Mouse (Mus musculus) spleen, adult 2 months (tissue): ENCODE results near the gene Pigu. TPM values are rescaled to one million over a fixed set of nuclear protein-coding genes. Genes with fewer than 3 reads are reported as not detected.

Experiments
- DNase-seq, 2 experiments: peaks; one replicate each; pipeline versions ENCODE4 v3.0.0 to v3.0.0-alpha.2; 2012 to 2021; ENCODE audit warnings: low spot score in 2 of 2, low read depth in 1 of 2
- H3K27ac ChIP-seq: fragments of 200-500 bp; 2 replicates; pipeline ENCODE4 v1.5.1; 2012; ENCODE audit warnings: low read length, inconsistent platforms; ENCODE audit not compliant: insufficient read depth
- H3K27me3 ChIP-seq: fragments of 200-500 bp; 2 replicates; pipeline ENCODE4 v1.6.1; 2012; ENCODE audit warnings: mild to moderate bottlenecking, moderate library complexity, low read length, inconsistent platforms; ENCODE audit not compliant: control insufficient read depth, insufficient read depth
- H3K36me3 ChIP-seq: fragments of 200-500 bp; 2 replicates; pipeline ENCODE4 v1.6.1; 2012; ENCODE audit warnings: mild to moderate bottlenecking, low read length, inconsistent platforms; ENCODE audit not compliant: control insufficient read depth, insufficient read depth
- H3K4me1 ChIP-seq: fragments of 200-500 bp; 2 replicates; pipeline ENCODE4 v1.6.1; 2011; ENCODE audit warnings: inconsistent platforms; ENCODE audit not compliant: control insufficient read depth, insufficient read depth, insufficient read length
- H3K4me3 ChIP-seq: fragments of 200-500 bp; 2 replicates; pipeline ENCODE4 v1.5.1; 2011; ENCODE audit warnings: mild to moderate bottlenecking, inconsistent platforms; ENCODE audit not compliant: insufficient read depth, insufficient read length; ENCODE audit errors: extremely low read depth
- CTCF ChIP-seq: fragments of 200-500 bp; IDR thresholded peaks from 2 replicates; pipeline ENCODE4 v1.5.1; 2011; ENCODE audit warnings: mild to moderate bottlenecking, inconsistent platforms; ENCODE audit not compliant: insufficient read depth, insufficient read length, insufficient replicate concordance; ENCODE audit errors: extremely low read depth
- POLR2A ChIP-seq: fragments of 200-500 bp; IDR thresholded peaks from 2 replicates; pipeline ENCODE4 v1.6.1; 2011; ENCODE audit warnings: low read depth, low read length, inconsistent platforms
- WGBS: fragments of 180-500 bp; shearing (Covaris S2); methylation state at CpG from one replicate; pipeline ENCODE4 v1.1.7; 2018; 5-methylcytosine and 5-hydroxymethylcytosine counted together
- polyA plus RNA-seq: library from polyadenylated mRNA; depleted of rRNA; stranded (reverse); fragments of >200 nt; gene quantifications from 2 replicates; pipeline ENCODE4 v1.2.3, GENCODE M21; 2012

Pigu gene
- polyA plus RNA-seq, 1 experiment: 16.0 TPM

DNA sequence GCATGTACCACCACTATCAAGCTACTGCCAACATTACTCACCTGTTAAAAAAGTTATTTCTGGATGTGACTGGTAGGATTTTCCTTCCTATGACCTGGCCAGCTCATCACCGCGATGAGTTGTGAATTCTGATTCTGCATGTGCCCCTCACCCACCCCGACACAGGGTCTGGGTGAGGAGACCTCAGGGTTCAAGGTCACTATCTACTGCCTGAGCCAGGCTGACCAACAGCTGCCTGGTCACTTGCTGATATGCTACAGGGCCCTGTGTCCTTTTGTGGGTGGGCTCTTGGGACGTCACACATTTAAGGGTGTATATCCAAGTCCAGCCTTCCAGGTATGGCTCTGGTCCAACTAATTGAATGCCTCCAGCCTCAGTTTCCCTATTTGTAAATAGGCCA is 78.1 kb downstream of the Pigu start:
- H3K36me3 ChIP-seq: peaks cover 2% of the 10 kb centered on the region; the same call in 1 of the 2 replicates
- no peak for DNase-seq
- no peak for TF ChIP-seq POLR2A
- no peak for TF ChIP-seq CTCF
- peaks cover 8% of the 10 kb centered on the region for H3K4me1 ChIP-seq
- WGBS: 90% methylated on average over 4 of the region's 4 CpGs
- no peaks in the 10 kb centered on the region; the same call in 1 of the 2 replicates for H3K27me3 ChIP-seq
- H3K4me3 ChIP-seq: no peak overlapping the region
- no peak overlapping the region for H3K27ac ChIP-seq

DNA sequence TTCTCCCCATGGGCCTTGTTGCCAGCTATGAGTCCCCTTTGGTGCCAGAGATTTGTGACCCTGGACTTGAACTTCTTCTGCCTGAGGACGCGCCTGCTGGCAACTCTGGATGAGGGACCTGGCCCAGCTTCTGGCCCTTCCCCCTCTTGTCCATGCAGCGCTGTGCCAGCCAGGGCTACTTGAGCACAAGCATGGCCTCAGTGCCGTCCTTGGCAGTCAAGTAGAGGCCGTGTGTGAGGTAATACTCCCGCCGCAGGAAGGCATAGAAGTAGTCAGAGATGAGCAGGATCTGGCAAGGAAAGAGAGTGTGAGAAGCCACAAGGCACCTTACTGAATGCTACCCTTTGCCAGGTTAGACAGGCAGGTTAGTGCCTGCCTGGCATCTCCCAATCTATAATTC is 78.9 kb downstream of the Pigu start:
- Histone ChIP-seq H3K4me3 (no peak overlapping the region), H3K27me3 (no peaks in the 10 kb centered on the region; the same call in 1 of the 2 replicates), H3K36me3 (peaks cover 2% of the 10 kb centered on the region; the same call in 1 of the 2 replicates), H3K4me1 (peaks cover 8% of the 10 kb centered on the region), H3K27ac (no peak overlapping the region)
- TF ChIP-seq POLR2A (no peak), CTCF (no peak)
- 86% methylated on average over 7 of the region's 7 CpGs for WGBS
- no peak for DNase-seq

DNA sequence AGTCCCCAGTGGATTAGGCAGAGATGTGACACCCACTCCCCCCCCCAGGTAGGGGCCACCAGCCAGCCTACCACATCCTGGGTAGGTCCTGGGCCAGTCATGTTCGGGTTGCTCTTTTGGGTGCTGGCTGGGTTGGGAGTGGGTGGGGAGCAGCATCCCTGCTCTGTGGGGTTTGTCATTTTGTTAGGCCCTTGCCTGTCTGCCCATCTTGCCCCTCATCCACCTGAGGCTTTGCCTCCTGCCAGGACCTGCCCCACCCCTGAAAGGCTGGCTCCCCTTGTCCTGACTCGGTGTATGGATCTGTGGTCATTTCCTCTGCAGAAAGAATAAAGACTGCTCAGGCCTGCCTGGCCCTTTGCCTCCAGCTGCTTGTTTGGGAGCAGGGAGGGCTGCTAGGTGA is 79.5 kb downstream of the Pigu start:
- no peak overlapping the region for H3K4me3 ChIP-seq

GRCm38 (mm10) chr2:155276621-155277175 is 80.5 kb downstream of the Pigu start:
- Histone ChIP-seq H3K27me3 (no peaks in the 10 kb centered on the region; the same call in 1 of the 2 replicates), H3K36me3 (peaks cover 2% of the 10 kb centered on the region; the same call in 1 of the 2 replicates), H3K27ac (peak overlapping the region; percentile 40), H3K4me1 (peaks cover 8% of the 10 kb centered on the region), H3K4me3 (peak overlapping the region; percentile 83)
- no peak for TF ChIP-seq POLR2A
- no peak for TF ChIP-seq CTCF
- DNase-seq: peak; percentile 22 to 41
- WGBS: 2% methylated on average over 49 of the region's 49 CpGs

More for the DNA sequence above, 79.5 kb downstream of the Pigu start:
- Histone ChIP-seq H3K4me1 (peaks cover 8% of the 10 kb centered on the region), H3K27ac (no peak overlapping the region), H3K36me3 (peaks cover 2% of the 10 kb centered on the region; the same call in 1 of the 2 replicates), H3K27me3 (no peaks in the 10 kb centered on the region; the same call in 1 of the 2 replicates)
- TF ChIP-seq CTCF (no peak), POLR2A (no peak)
- DNase-seq: no peak
- 89% methylated on average over 2 of the region's 2 CpGs for WGBS

DNA sequence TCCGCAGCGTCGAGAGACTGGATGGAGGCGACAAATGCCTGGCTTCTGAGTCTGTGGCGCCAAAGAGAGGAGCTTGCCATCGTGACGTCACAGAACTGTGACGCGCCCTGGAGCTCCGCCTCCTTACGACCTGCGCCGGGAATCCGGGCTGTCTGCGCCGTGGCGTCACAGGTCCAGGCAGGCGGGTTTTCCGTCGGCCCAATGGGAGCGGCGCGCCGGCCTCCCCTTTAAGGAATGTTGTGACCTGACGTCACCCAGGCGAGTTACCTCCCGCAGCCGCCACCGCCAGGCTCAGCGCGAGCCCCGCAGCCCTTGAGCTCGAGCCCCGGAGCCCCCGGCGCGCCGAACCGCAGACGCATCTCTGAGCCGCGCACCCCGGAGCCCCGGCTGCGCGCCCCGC is 81.0 kb downstream of the Pigu start, which contains the start of gene Map1lc3a:
Gene Map1lc3a (plus strand): TSS at position 103 of the 400 bp plus-strand sequence.
- Histone ChIP-seq H3K27me3 (no peaks in the 10 kb centered on the region; the same call in 1 of the 2 replicates), H3K4me1 (peaks cover 8% of the 10 kb centered on the region), H3K36me3 (peaks cover 2% of the 10 kb centered on the region; the same call in 1 of the 2 replicates), H3K4me3 (peak within 1 kb of the TSS; percentile 83), H3K27ac (peak within 1 kb of the TSS; percentile 40)
- peak; percentile 88 to 90 for DNase-seq
- 1% methylated on average over 47 of the region's 47 CpGs for WGBS
- TF ChIP-seq POLR2A: no peak; the same call in 1 of the 2 replicates
- no peak for TF ChIP-seq CTCF

- H3K36me3 ChIP-seq: peaks cover 2% of the 10 kb centered on the region; the same call in 1 of the 2 replicates
- H3K4me1 ChIP-seq: peaks cover 8% of the 10 kb centered on the region
- no peak overlapping the region for H3K4me3 ChIP-seq
- DNase-seq: no peak
- 92% methylated on average over 8 of the region's 8 CpGs for WGBS
- no peaks in the 10 kb centered on the region; the same call in 1 of the 2 replicates for H3K27me3 ChIP-seq
- TF ChIP-seq CTCF (no peak), POLR2A (no peak)
- no peak overlapping the region for H3K27ac ChIP-seq
Observed at GRCm38 (mm10) chr2:155273603-155274002, 83.6 kb downstream of the Pigu start.

DNA sequence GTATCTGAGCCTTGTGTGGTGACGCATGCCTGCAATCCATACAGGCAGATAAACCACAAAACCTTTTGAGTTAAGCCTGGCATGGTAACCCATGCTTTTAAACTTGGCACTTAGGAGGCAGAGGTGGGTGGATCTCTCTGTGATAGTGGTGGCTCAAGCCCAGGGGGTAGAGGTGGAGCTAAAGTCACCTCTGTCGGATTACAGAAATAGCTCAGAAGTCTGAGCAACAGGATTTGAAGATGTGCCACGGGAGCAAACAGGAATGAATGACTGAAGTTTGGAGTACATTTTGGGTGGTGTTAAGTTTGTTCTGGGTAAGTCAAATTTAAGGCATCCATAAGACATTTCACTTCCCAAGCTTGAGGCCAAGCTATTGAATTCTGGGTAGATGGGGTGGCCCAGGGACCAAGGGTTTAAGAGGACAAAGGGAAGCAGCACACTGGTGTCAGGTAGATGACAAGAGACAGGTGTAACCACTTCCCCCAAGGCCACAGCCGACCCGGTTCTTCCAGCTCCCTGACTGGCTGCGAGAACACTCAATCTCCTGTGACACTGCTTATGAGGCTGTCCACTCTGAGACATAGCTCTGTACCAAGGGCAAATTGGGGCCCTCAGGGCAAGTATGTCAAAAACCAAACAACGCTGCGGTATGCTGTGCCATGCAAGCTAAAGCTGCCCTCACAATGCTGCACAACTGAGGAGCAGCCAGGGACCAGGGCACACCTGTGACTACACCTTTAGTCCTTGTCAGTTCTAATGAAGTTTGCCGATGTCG is 84.6 kb downstream of the Pigu start:
- H3K4me3 ChIP-seq: no peak overlapping the region
- TF ChIP-seq POLR2A (no peak), CTCF (no peak)
- no peaks in the 10 kb centered on the region; the same call in 1 of the 2 replicates for H3K27me3 ChIP-seq
- no peaks in the 10 kb centered on the region for H3K36me3 ChIP-seq
- H3K4me1 ChIP-seq: peaks cover 8% of the 10 kb centered on the region
- no peak overlapping the region for H3K27ac ChIP-seq
- WGBS: 74% methylated on average over 10 of the region's 10 CpGs
- no peak for DNase-seq
